Mouse (Mus musculus) lung, adult 10 weeks (tissue): ENCODE data around the gene Gm28374. TPM values are rescaled to one million over a fixed set of nuclear protein-coding genes. Genes with fewer than 3 reads are reported as not detected.

Experiments used
- polyA plus RNA-seq: library from polyadenylated mRNA; stranded (reverse); fragments of 350-450 nt; fragmentation: Illumina TruSeq; extraction: RNeasy Lipid Tissue Mini Kit (QIAGEN cat#74804); gene quantifications from one replicate; pipeline ENCODE4 v1.2.3, GENCODE M21; 2014; ENCODE audit warnings: low read depth, low replicate concordance; ENCODE audit not compliant: insufficient read depth

The Gm28374 gene
- polyA plus RNA-seq, result not detected

GRCm38 (mm10) chr19:6082156-6082555 is at the start of gene Gm28374:
Gm28374 (minus strand) TSS chr19:6082256.

GRCm38 (mm10) chr19:6127760-6128341 is 45.8 kb upstream of the Gm28374 start, which contains the start of gene Snx15:
Snx15 (minus strand) TSS chr19:6128304.

GRCm38 (mm10) chr19:6117986-6118676 is 36.1 kb upstream of the Gm28374 start, which contains the start of gene Sac3d1:
Sac3d1 (minus strand) TSS chr19:6118650.

DNA sequence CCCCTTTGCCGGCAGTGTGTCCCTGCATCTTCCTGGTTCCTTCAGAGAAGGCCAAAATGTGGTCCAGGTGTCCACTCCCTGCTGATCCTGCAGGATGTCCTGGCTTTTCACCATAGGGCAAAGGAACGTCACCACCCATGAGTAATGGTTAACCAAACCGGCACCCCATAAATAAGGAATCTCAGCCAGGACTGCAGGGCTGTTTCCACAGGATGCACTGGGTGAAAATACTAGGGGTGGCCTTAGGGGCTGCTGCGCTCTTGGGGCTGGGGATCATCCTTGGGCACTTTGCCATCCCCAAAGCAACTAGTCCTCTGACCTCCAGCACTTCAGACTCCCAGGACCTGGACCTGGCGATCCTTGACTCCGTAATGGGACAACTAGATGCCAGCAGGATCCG is 23.5 kb upstream of the Gm28374 start, which contains the start of gene Naaladl1:
TSS of gene Naaladl1 (plus strand) at position 197 of the 400 bp plus-strand sequence.

DNA sequence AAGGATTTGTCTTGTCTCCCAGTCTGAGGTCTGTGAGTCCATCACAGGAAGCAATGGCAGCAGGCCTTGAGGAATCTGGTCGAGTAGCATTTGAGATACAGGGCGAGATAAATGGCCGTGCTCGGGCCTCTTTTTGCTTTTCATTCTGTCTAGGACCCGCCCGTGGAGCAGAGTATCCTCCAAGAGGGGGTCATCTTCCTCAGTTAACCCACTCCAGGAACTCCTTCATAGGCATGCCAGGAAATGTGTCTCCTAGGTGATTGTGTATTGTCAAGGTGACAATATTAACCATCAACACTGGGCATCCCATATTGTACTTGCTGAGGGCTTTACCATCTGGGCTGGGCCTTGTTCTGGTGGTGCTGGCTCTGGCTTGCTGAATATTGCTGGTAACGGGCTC is 12.1 kb upstream of the Gm28374 start, which contains the start of gene AC131692.1:
TSS of gene AC131692.1 (plus strand) at position 301 of the 400 bp plus-strand sequence.

GRCm38 (mm10) chr19:6084478-6085248 is 2.6 kb upstream of the Gm28374 start, which contains the start of the genes Zfpl1 and Cdca5:
Zfpl1 (minus strand) TSS chr19:6084956.
Cdca5 (plus strand) TSS chr19:6084983.

GRCm38 (mm10) chr19:6079983-6080480 is 2.0 kb downstream of the Gm28374 start, which contains the start of gene Tmem262:
Tmem262 (plus strand) TSS chr19:6080033.

DNA sequence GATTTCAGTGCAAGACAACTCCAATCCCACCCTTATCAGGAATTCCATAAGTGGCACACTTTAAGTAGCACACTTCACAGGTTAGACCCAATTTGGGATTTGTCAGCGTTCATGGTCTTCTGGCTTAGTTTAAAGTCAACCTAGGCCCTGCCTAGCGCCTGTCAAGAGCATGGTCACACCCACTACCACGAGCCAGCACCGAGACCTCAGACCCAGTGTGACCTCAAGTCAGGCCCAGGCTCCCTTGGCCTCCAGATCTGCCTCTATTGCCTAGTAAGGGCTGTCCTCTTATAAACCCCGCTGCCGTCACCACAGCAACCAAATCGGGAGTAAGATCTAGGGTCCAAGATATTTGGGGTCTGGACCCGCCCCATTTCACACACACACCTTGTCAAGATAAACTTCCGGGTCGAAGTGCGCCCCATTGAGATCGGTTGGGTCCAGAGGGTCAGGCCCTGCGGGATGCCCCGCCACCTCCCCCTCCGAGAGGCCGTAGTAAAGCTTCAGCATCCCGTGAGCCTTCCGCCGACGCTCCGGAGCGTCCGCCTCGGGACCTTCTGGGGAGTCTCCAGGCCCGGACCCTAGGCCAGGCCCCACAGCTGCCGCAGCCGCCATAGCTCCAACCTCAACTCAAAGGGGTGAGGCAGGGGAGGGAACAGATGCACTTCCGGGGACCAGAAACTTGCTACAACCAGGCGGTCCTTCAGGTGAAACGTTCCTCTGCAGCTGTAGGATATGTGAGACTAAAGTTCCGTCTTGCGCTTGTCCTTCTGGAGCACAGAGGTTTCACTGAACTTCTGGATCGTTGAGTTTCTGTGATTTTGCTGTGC is 5.3 kb downstream of the Gm28374 start, which contains the start of gene Vps51:
TSS of gene Vps51 (minus strand) at position 668 of the 830 bp plus-strand sequence.

DNA sequence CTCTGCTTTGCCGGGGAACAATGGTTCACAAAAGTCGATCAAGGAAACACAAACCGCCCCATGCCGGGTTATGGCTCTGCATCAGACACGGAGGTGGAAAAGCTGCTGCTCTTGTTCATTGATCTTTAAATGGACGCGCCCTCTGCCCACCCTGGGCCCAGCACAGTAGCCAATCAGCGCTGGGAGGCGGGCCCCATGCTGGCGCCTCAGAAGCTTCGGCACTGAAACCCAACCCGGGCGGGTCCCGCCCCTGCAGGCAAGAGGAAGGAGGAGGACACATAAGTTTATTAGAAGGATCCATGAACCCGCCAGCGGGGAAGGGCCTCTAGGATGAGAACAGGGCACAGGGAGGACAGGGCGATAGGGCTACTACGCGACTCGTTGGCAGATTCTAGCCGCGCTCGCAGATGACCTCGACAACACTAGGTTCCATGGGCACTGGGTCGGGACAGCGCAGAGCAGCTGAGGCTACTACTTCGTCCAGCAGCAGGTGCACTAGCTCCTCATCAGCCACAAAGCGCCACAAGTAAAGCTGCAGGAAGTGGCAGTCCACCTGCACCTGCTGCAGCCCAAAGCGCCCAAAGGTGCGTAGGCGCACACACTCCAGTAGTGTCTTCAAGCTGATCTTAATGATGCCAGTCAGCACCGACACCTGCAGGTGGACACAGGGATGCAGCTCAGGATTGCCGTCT is 14.2 kb downstream of the Gm28374 start, which contains the start of gene Tm7sf2:
TSS of gene Tm7sf2 (minus strand) at position 650 of the 692 bp plus-strand sequence.

GRCm38 (mm10) chr19:6061021-6061533 is 21.0 kb downstream of the Gm28374 start, which contains the start of gene Znhit2:
Znhit2 (plus strand) TSS chr19:6061192.

DNA sequence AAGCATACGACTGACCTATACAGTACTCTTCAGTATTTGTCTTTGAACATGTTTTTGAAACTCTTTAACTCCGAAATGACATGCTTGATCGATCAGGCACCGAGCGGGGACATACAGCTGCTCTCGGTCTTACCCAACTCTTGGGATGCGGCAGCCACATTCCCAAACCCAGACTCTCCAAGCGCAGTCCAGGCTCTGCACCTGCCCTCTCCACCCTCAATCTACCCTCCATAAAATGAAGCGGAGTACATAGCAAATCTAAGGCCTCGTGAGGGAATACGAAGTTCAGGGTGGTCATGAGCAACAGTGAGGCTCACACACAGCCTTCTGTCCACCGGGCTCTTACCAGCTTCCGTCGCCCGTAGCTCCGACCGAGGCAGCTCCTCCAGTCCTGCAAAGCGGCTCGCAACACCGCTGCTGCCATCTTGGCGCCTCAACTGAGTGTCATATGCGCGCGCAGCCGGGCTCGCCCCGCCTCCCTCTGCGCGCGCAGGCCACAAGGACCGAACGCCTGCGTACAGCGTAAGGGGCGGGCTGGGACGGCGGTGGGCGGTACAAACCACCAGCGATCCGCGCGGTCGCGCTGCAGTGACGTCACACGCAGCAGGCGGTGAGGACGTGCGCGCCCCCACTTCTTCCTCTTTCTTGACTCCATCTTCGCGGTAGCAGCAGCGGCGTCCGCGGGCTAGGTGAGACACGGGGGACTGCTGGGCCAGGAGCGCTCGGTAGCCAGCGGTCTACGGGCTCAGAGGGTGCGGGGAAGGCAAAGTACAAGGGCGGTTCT is 24.6 kb downstream of the Gm28374 start, which contains the start of the genes Mrpl49 and Fau:
TSS of gene Mrpl49 (minus strand) at position 473 of the 784 bp plus-strand sequence.
TSS of gene Fau (plus strand) at position 532 of the 784 bp plus-strand sequence.

GRCm38 (mm10) chr19:6046294-6047153 is 35.5 kb downstream of the Gm28374 start, which contains the start of gene Syvn1:
Syvn1 (plus strand) TSS chr19:6046576.

Other genes starting within 250 kb of the Gm28374 start
- gene Frmd8, start 207.0 kb downstream of the Gm28374 start, polyA plus RNA-seq, result 15.0 TPM
- gene Slc25a45, start 204.4 kb downstream of the Gm28374 start, polyA plus RNA-seq, result 10.0 TPM
- gene Tigd3, start 188.1 kb downstream of the Gm28374 start, polyA plus RNA-seq, result 0.60 TPM
- 39.4 TPM for gene Dpf2, start 169.2 kb downstream of the Gm28374 start, polyA plus RNA-seq
- gene Cdc42ep2, start 157.4 kb downstream of the Gm28374 start, polyA plus RNA-seq, result 15.7 TPM
- 10.7 TPM for gene Pola2, start 118.1 kb downstream of the Gm28374 start, polyA plus RNA-seq
- gene Slc22a20, start 96.1 kb downstream of the Gm28374 start, polyA plus RNA-seq, result not detected
- 30.1 TPM for gene Capn1, start 66.4 kb downstream of the Gm28374 start, polyA plus RNA-seq
- gene Syvn1, start 35.7 kb downstream of the Gm28374 start, polyA plus RNA-seq, result 23.8 TPM
- gene Mrpl49, start 24.5 kb downstream of the Gm28374 start, polyA plus RNA-seq, result 25.9 TPM
- gene Fau, start 24.4 kb downstream of the Gm28374 start, polyA plus RNA-seq, result 2,086 TPM
- 21.2 TPM for gene Znhit2, start 21.1 kb downstream of the Gm28374 start, polyA plus RNA-seq
- gene Tm7sf2, start 13.9 kb downstream of the Gm28374 start, polyA plus RNA-seq, result 10.4 TPM
- gene Vps51, start 5.0 kb downstream of the Gm28374 start, polyA plus RNA-seq, result 30.5 TPM
- gene Tmem262, start 2.2 kb downstream of the Gm28374 start, polyA plus RNA-seq, result not detected
- gene Zfpl1, start 2.7 kb upstream of the Gm28374 start, polyA plus RNA-seq, result 30.3 TPM
- 0.73 TPM for gene Cdca5, start 2.7 kb upstream of the Gm28374 start, polyA plus RNA-seq
- not detected for gene AC131692.1, start 12.2 kb upstream of the Gm28374 start, polyA plus RNA-seq
- gene Naaladl1, start 23.5 kb upstream of the Gm28374 start, polyA plus RNA-seq, result not detected
- gene Sac3d1, start 36.4 kb upstream of the Gm28374 start, polyA plus RNA-seq, result 9.6 TPM
- gene Snx15, start 46.0 kb upstream of the Gm28374 start, polyA plus RNA-seq, result 19.4 TPM
- 4.7 TPM for gene Batf2, start 58.7 kb upstream of the Gm28374 start, polyA plus RNA-seq
- 47.3 TPM for gene Arl2, start 59.3 kb upstream of the Gm28374 start, polyA plus RNA-seq
- 0.18 TPM for gene Majin, start 102.1 kb upstream of the Gm28374 start, polyA plus RNA-seq
- 0.64 TPM for gene Gpha2, start 144.1 kb upstream of the Gm28374 start, polyA plus RNA-seq
- 22.8 TPM for gene Ppp2r5b, start 153.6 kb upstream of the Gm28374 start, polyA plus RNA-seq
- gene Atg2a, start 159.4 kb upstream of the Gm28374 start, polyA plus RNA-seq, result 6.0 TPM
- 75.5 TPM for gene Ehd1, start 194.5 kb upstream of the Gm28374 start, polyA plus RNA-seq
- 44.0 TPM for gene Cdc42bpg, start 224.2 kb upstream of the Gm28374 start, polyA plus RNA-seq